Mouse (Mus musculus) embryonic fibroblast, embryonic 13.5 days (primary cell): Measurements from ENCODE around the gene Gm28044.

Source experiments
- CTCF ChIP-seq: IDR thresholded peaks from 2 replicates; pipeline ENCODE4 v1.5.1; 2011; ENCODE audit warnings: mild to moderate bottlenecking, control low read depth, low read length, moderate library complexity, borderline replicate concordance; ENCODE audit not compliant: insufficient read depth
- POLR2A ChIP-seq: IDR thresholded peaks from 2 replicates; pipeline ENCODE4 v1.6.1; 2011; ENCODE audit warnings: low read depth, mild to moderate bottlenecking, control low read depth, low read length, moderate library complexity

- peak; percentile 87 for TF ChIP-seq POLR2A
- TF ChIP-seq CTCF, result no peak
These were observed 54.3 kb downstream of the Gm28044 start, which contains the start of gene Zfp457 for GRCm38 (mm10) chr13:67305822-67306672.
